Mouse (Mus musculus) stomach, postnatal 0 days (tissue): ENCODE results near the gene Aars.

ENCODE experiments used
- CTCF ChIP-seq: IDR thresholded peaks from 2 replicates; pipeline ENCODE4 v1.5.1; 2016; ENCODE audit warnings: antibody characterized with exemption, low read depth, mild to moderate bottlenecking, moderate library complexity
- EP300 ChIP-seq: optimal IDR thresholded peaks from 2 replicates; pipeline ENCODE3; 2016; ENCODE audit warnings: antibody characterized with exemption

DNA sequence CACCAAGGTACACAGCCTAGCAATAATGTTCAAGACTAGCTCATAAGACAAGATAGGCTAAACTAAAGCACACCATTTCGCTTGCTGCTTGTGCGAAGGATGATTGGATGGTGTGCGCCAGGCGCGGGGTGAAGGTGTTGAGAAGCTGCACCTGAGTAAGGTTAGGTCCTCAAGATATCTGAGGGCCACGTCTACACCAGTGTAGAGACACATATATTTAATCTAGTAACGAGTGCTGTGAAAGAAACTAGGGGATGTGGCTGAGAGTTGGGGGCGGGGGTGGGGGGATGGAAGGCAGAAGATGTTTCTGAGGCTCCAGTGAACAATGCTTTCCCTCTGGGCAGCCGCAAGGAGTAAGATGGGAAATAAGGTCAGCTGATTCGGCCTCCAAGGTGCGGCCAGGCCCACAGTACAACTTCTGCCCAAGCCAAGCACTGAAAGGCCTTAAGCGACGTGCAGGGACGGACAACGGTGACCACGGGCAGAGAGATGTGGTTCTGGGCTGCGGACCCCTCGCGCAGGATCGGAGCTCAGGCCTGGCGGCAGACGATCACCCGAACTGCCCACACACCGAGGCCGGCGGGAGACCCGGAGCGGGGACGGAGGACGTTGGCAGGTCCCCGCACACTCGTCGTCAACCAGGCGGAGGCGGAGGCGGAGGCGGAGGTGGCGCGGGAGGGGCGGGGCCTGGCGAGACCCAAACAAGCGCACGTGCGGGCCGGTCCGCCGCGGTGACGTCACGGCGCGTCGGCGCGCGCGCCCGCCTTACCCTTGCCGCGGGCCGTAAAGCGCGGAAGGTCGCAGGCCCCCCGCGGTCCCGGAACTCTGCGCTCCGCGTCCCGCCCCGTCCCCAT lies 61.1 kb downstream of the Aars start, which contains the start of gene Pdpr:
- TF ChIP-seq EP300 (no peak), CTCF (no peak)
